Mouse (Mus musculus) liver, postnatal 0 days (tissue): ENCODE results near the gene Plekhf1. TPM values are rescaled to one million over a fixed set of nuclear protein-coding genes. Genes with fewer than 3 reads are reported as not detected.
A peak's percentile ranks its signal among the peaks of the same experiment; 100 is the strongest.

ENCODE experiments used
- ATAC-seq: fragments of 200-750 bp; cut with Nextera tagmentation; 2 replicates; pipeline ENCODE4 v1.8.0; 2017; ENCODE audit warnings: mild to moderate bottlenecking, moderate library complexity
- DNase-seq: peaks from one replicate; pipeline ENCODE4 v3.0.0-alpha.2; 2016
- H3K27ac ChIP-seq: fragments of 300-500 bp; sonication (generic); 2 replicates; pipeline ENCODE4 v1.5.1; 2014; ENCODE audit warnings: antibody characterized with exemption, moderate library complexity, mild to moderate bottlenecking, low read depth
- H3K27me3 ChIP-seq: fragments of 300-500 bp; sonication (generic); 2 replicates; pipeline ENCODE4 v1.6.1; 2014; ENCODE audit warnings: low read length, control low read depth, mixed read lengths; ENCODE audit not compliant: insufficient read depth
- H3K36me3 ChIP-seq: fragments of 300-500 bp; sonication (generic); replicated peaks from 2 replicates; pipeline ENCODE4 v1.6.1; 2014; ENCODE audit warnings: mild to moderate bottlenecking, control low read depth, low read length, moderate library complexity, mixed read lengths; ENCODE audit not compliant: insufficient read depth
- H3K4me1 ChIP-seq: fragments of 300-500 bp; sonication (generic); 2 replicates; pipeline ENCODE4 v1.6.1; 2014; ENCODE audit warnings: antibody characterized with exemption, mild to moderate bottlenecking, control low read depth; ENCODE audit not compliant: insufficient read depth
- H3K4me2 ChIP-seq: fragments of 300-500 bp; sonication (generic); 2 replicates; pipeline ENCODE4 v1.6.1; 2014; ENCODE audit warnings: low read depth, mild to moderate bottlenecking, low read length, moderate library complexity, mixed read lengths
- H3K4me3 ChIP-seq: fragments of 300-500 bp; sonication (generic); 2 replicates; pipeline ENCODE4 v1.5.1; 2014; ENCODE audit warnings: low read depth, low read length
- H3K9ac ChIP-seq: fragments of 300-500 bp; sonication (generic); replicated peaks from 2 replicates; pipeline ENCODE4 v1.6.1; 2014; ENCODE audit warnings: mild to moderate bottlenecking, moderate library complexity
- H3K9me3 ChIP-seq: fragments of 300-500 bp; sonication (generic); 2 replicates; pipeline ENCODE4 v1.6.1; 2016; ENCODE audit warnings: mild to moderate bottlenecking, control low read depth, low read length, mixed read lengths
- CTCF ChIP-seq: sonication (generic); IDR thresholded peaks from 2 replicates; pipeline ENCODE4 v1.5.1; 2016; ENCODE audit warnings: antibody characterized with exemption, low read depth
- EP300 ChIP-seq: IDR thresholded peaks from 2 replicates; pipeline ENCODE4 v1.6.1; 2016; ENCODE audit warnings: antibody characterized with exemption, low read depth, mild to moderate bottlenecking
- WGBS: fragments of 180-500 bp; shearing (Covaris S2); extraction: QIAGEN DNeasy Blood & Tissue Kit; methylation state at CpG from one replicate; pipeline ENCODE4 v1.1.7; 2014; ENCODE audit not compliant: insufficient replicate concordance; 5-methylcytosine and 5-hydroxymethylcytosine counted together
- polyA plus RNA-seq: library from polyadenylated mRNA; unstranded; fragments of >200 nt; fragmentation: Nextera tagmentation; extraction: Ambion mirVana; gene quantifications from 2 replicates; pipeline ENCODE4 v1.2.1, GENCODE M21; 2015

Plekhf1 gene
- polyA plus RNA-seq, 1 experiment from 2014 or later: 0.58 TPM

DNA sequence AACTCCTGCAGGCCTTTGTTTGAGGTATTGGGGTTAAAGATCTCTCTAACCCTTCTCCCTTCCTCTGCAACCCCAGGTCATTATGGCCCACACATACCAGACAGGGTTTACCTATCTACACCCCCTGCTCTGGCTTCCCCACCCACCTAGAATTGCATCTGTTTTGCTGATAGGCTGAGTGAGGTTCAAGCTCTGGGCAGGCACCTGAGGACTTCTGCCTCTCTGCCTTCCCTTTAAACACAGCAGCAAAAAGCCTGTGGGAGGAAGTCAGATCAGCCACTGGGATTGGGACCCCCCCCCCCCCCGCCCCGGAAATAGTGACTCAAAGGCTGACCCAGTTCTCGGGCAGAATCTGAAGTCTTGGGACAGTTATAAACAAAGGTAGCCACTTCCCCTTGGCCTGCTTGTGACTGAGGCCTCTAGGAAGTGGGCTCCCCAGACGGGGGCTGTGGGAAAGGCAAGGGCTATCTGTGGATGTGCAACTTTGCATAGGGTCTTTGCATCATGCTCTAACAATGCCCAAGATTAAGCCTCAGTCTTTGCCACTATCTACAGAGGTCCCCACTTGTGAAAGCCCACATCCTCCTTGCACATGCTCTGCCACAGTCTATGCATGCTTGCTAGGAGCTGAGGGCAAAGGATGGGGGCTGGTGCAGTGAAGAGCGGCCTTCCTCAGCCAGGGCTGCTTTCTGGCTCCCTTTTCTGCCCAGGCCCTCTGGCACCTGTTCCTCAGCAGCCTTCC lies 13.2 kb downstream of the Plekhf1 start:
- Histone ChIP-seq H3K4me3 (no peak overlapping the region), H3K9me3 (no peaks in the 10 kb centered on the region), H3K27ac (0 out of 2 replicates have a peak overlapping the region, but pooled peaks have one; percentile 5), H3K4me2 (no peak overlapping the region), H3K36me3 (no peaks in the 10 kb centered on the region), H3K4me1 (0 out of 2 replicates have a peak, but pooled peaks cover 4% of the 10 kb centered on the region), H3K9ac (no peak overlapping the region), H3K27me3 (no peaks in the 10 kb centered on the region)
- DNase-seq (peak; percentile 31), ATAC-seq (no peak)
- 33% methylated on average over 5 of the region's 5 CpGs for WGBS
- TF ChIP-seq CTCF (no peak), EP300 (no peak)

- Histone ChIP-seq H3K36me3 (no peaks in the 10 kb centered on the region), H3K4me3 (no peak overlapping the region), H3K9ac (no peak overlapping the region), H3K9me3 (no peaks in the 10 kb centered on the region), H3K27me3 (no peaks in the 10 kb centered on the region), H3K4me2 (no peak overlapping the region), H3K27ac (no peak overlapping the region), H3K4me1 (0 out of 2 replicates have a peak, but pooled peaks cover 4% of the 10 kb centered on the region)
- DNase-seq: no peak
- no peak for TF ChIP-seq CTCF
- TF ChIP-seq EP300: no peak
- 28% methylated on average over 3 of the region's 3 CpGs for WGBS
- ATAC-seq: no peak
These were observed 15.2 kb downstream of the Plekhf1 start for GRCm38 (mm10) chr7:38212651-38213062.

DNA sequence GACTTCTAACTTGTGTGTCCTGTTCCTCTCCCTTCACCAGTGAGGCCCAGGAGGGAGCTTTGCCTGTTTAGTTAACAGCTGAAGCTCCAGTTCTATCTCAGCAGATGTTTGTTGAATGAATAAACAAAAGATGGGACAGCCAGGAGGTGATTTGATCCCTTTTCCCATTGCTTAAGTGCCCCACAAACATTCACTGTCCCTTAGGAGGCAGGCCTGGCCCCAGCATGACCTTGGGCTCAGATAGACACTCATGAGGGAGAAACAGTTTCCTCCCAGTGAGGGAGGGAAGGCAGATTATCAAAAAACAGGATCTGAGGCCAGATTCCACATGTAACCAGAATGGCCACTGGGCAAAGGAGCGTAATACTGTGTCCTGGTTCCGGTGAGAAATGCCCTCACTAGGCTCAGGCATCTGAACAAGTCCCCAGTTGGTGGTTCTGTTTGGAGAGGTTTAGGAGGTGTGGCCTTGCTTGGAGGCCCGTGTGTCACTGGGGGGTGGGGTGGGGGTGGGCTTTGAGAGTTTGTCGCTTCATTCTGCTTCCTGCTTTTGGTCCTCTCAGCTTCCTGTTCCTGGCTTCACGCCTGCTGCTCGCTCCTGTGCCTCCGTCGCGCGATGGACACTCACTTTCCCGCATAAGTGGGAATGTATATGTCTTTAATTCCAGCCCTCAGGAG lies 18.2 kb downstream of the Plekhf1 start:
- H3K4me1 ChIP-seq: 0 out of 2 replicates have a peak, but pooled peaks cover 4% of the 10 kb centered on the region
- no peak overlapping the region for H3K4me3 ChIP-seq
- no peak overlapping the region for H3K9ac ChIP-seq
- H3K36me3 ChIP-seq: no peaks in the 10 kb centered on the region
- TF ChIP-seq CTCF: no peak
- no peak for TF ChIP-seq EP300
- no peaks in the 10 kb centered on the region for H3K27me3 ChIP-seq
- 37% methylated on average over 11 of the region's 11 CpGs for WGBS
- H3K4me2 ChIP-seq: no peak overlapping the region
- H3K9me3 ChIP-seq: no peaks in the 10 kb centered on the region
- DNase-seq (no peak), ATAC-seq (no peak)
- no peak overlapping the region; the same call in 1 of the 2 replicates for H3K27ac ChIP-seq

DNA sequence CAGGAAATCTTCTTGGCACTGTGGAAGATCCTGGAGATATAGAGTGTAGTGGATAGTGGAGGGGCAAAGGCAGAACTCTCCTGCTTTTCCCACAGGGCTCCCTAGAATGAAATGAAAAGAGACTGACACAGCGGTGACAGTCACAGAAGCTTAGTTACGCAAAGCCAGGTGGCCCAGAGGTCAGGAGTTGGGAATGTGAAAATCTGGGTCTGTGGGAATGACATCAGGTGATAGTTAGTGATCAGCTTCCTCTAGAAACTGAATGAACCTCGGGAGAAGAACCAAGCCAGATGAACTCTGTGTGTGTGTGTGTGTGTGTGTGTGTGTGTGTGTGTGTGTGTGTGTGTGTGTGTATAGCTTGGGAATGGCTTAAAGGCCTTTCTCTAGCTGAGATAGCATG lies 18.8 kb downstream of the Plekhf1 start:
- no peak for DNase-seq
- H3K27ac ChIP-seq: no peak overlapping the region
- TF ChIP-seq EP300 (no peak), CTCF (no peak)
- no peak overlapping the region for H3K9ac ChIP-seq
- no peaks in the 10 kb centered on the region for H3K36me3 ChIP-seq
- H3K27me3 ChIP-seq: no peaks in the 10 kb centered on the region
- 0 out of 2 replicates have a peak, but pooled peaks cover under 1% of the 10 kb centered on the region for H3K4me1 ChIP-seq
- no peak overlapping the region for H3K4me2 ChIP-seq
- peak; percentile 71 for ATAC-seq
- no peak overlapping the region for H3K4me3 ChIP-seq
- no peaks in the 10 kb centered on the region for H3K9me3 ChIP-seq
- WGBS: 56% methylated on average over 3 of the region's 3 CpGs

DNA sequence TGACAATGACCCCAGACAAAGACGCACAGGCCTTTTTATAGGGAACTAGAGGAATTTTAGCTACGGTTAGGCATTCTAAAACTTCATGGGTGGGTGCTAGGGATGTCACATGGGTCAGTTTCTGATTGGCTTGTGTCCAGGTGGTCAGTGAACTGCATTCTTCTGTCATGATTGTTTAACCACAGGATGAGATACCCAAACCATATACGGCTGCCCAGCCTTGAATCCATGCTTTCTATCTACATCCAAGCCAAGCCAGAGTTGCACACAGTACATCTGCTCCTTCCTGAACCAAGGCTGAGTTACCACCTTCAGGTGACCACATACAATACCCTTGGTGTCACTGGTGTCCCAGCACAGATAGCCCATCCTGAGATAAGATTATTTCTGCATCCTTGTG lies 21.3 kb downstream of the Plekhf1 start:
- ATAC-seq (no peak), DNase-seq (no peak)
- TF ChIP-seq CTCF: no peak
- Histone ChIP-seq H3K36me3 (no peaks in the 10 kb centered on the region), H3K4me3 (no peak overlapping the region), H3K4me1 (no peaks in the 10 kb centered on the region), H3K27me3 (no peaks in the 10 kb centered on the region), H3K4me2 (no peak overlapping the region), H3K9me3 (no peaks in the 10 kb centered on the region), H3K9ac (no peak overlapping the region), H3K27ac (no peak overlapping the region)
- WGBS: 72% methylated on average over 3 of the region's 3 CpGs

- ATAC-seq (no peak), DNase-seq (no peak)
- Histone ChIP-seq H3K9ac (no peak overlapping the region), H3K36me3 (no peaks in the 10 kb centered on the region), H3K4me3 (no peak overlapping the region), H3K9me3 (no peaks in the 10 kb centered on the region), H3K27ac (no peak overlapping the region), H3K4me2 (no peak overlapping the region), H3K4me1 (peaks cover under 1% of the 10 kb centered on the region; the same call in 1 of the 2 replicates), H3K27me3 (no peaks in the 10 kb centered on the region)
- TF ChIP-seq EP300: no peak
- TF ChIP-seq CTCF: no peak
- WGBS: 66% methylated on average over 2 of the region's 2 CpGs
These were observed 22.0 kb downstream of the Plekhf1 start for GRCm38 (mm10) chr7:38205801-38206200.
